Mouse (Mus musculus) neural tube, embryonic 13.5 days (tissue): ENCODE measurements at regions not wholly inside any gene's neighbourhood (a gene's known extent, or its start where the extent isn't known, plus 50 kb on each side); places are given as distances from the start of the nearest gene placed in this dataset.
"Not testable (repeated sequence)": the region's sequence is repeated elsewhere in the genome, so short reads cannot be mapped to it uniquely, and the experiment has no call there.

ENCODE experiments used
- ATAC-seq: fragments of 200-750 bp; cut with Nextera tagmentation; 2 replicates; pipeline ENCODE4 v1.8.0; 2017; ENCODE audit warnings: low read depth, mild to moderate bottlenecking, moderate TSS enrichment, moderate library complexity
- H3K27ac ChIP-seq: fragments of 300-500 bp; sonication (generic); replicated peaks from 2 replicates; pipeline ENCODE4 v1.5.1; 2015; ENCODE audit warnings: moderate library complexity, mild to moderate bottlenecking, inconsistent platforms
- H3K27me3 ChIP-seq: fragments of 300-500 bp; sonication (generic); 2 replicates; pipeline ENCODE4 v1.6.1; 2015; ENCODE audit warnings: mild to moderate bottlenecking, inconsistent platforms
- H3K36me3 ChIP-seq: fragments of 300-500 bp; sonication (generic); 2 replicates; pipeline ENCODE4 v1.6.1; 2015; ENCODE audit warnings: mild to moderate bottlenecking, inconsistent platforms
- H3K4me1 ChIP-seq: fragments of 300-500 bp; sonication (generic); replicated peaks from 2 replicates; pipeline ENCODE4 v1.6.1; 2015; ENCODE audit warnings: inconsistent platforms
- H3K4me2 ChIP-seq: fragments of 300-500 bp; sonication (generic); 2 replicates; pipeline ENCODE4 v1.6.1; 2015; ENCODE audit warnings: inconsistent platforms, mild to moderate bottlenecking, moderate library complexity
- H3K4me3 ChIP-seq: fragments of 300-500 bp; sonication (generic); 2 replicates; pipeline ENCODE4 v1.5.1; 2015; ENCODE audit warnings: mild to moderate bottlenecking, inconsistent platforms
- H3K9ac ChIP-seq: fragments of 300-500 bp; sonication (generic); 2 replicates; pipeline ENCODE4 v1.6.1; 2015; ENCODE audit warnings: moderate library complexity, mild to moderate bottlenecking, inconsistent platforms
- H3K9me3 ChIP-seq: fragments of 300-500 bp; sonication (generic); 2 replicates; pipeline ENCODE4 v1.6.1; 2016; ENCODE audit warnings: inconsistent platforms
- WGBS: fragments of 180-500 bp; shearing (Covaris S2); methylation state at CpG from one replicate; pipeline ENCODE4 v1.1.7; 2015; 5-methylcytosine and 5-hydroxymethylcytosine counted together

GRCm38 (mm10) chr8:20436956-20437355, 73.9 kb upstream of the Gm15319 start:
- WGBS, result 64% methylated on average over 4 of the region's 4 CpGs
- H3K4me3 ChIP-seq, ATAC-seq, H3K9ac ChIP-seq, H3K27me3 ChIP-seq, H3K9me3 ChIP-seq, H3K27ac ChIP-seq, H3K36me3 ChIP-seq, H3K4me1 ChIP-seq, H3K4me2 ChIP-seq: not testable (repeated sequence)

DNA sequence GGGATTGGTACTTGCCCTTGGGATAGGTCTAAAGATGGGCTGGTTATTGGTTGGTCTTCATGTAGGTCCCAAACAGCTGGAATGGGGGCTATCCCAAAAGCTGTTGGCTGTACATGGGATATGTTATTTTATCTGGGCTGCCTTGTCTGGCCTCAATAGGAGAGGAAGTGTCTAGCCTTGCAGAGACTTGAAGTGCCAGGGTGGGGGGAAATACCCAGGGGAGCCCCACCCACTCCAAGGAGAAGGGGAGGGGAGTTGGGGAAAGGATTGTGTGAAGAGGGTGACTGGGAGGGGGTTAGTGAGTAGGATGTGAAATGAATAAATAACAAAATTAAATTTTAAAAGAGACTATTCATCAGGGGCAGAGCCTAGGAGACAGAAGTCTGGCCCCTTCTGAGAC, 70.2 kb upstream of the Gm15319 start:
- not testable (repeated sequence) for H3K27ac ChIP-seq, H3K27me3 ChIP-seq, ATAC-seq, H3K4me1 ChIP-seq, H3K4me2 ChIP-seq, H3K4me3 ChIP-seq, H3K36me3 ChIP-seq, H3K9ac ChIP-seq, H3K9me3 ChIP-seq

- H3K9ac ChIP-seq, H3K9me3 ChIP-seq, ATAC-seq, H3K27ac ChIP-seq, H3K4me2 ChIP-seq, H3K27me3 ChIP-seq, H3K36me3 ChIP-seq, H3K4me1 ChIP-seq, H3K4me3 ChIP-seq: not testable (repeated sequence)
- 71% methylated on average over 4 of the region's 4 CpGs for WGBS
These were observed 66.5 kb upstream of the Gm15319 start for GRCm38 (mm10) chr8:20429469-20429868.

DNA sequence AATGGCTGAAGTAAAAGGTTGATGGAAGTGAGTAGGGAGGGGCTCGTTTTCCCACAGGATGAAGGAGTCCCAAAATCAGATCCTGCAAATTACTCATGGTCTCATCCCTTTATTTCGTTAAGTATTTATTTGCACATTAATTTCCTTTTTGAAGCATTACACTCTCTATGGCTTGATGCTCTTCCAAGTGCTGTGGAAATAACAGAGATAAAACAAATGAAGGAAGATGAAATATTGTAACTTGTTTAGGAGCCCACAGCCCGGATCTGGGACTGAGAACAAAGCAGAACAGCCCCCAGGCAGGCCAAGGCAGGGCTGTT, 61.9 kb upstream of the Gm15319 start:
- not testable (repeated sequence) for H3K9ac ChIP-seq, H3K27ac ChIP-seq, H3K36me3 ChIP-seq, H3K4me1 ChIP-seq, H3K9me3 ChIP-seq, ATAC-seq, H3K27me3 ChIP-seq
- Histone ChIP-seq H3K4me3 (peak overlapping the region; percentile 45), H3K4me2 (peak overlapping the region; percentile 25; the same call in 1 of the 2 replicates)
- 40% methylated on average over 3 of the region's 3 CpGs for WGBS

GRCm38 (mm10) chr8:20424104-20424902, 61.3 kb upstream of the Gm15319 start:
- Histone ChIP-seq H3K27ac (peak overlapping the region; percentile 52), H3K4me3 (peak overlapping the region; percentile 45), H3K9ac (peak overlapping the region; percentile 75), H3K4me2 (peak overlapping the region; percentile 39)
- H3K4me1 ChIP-seq, H3K36me3 ChIP-seq, H3K9me3 ChIP-seq, H3K27me3 ChIP-seq: not testable (repeated sequence)
- 4% methylated on average over 70 of the region's 72 CpGs for WGBS
- peak; percentile 100 for ATAC-seq

- H3K27me3 ChIP-seq, H3K36me3 ChIP-seq, H3K4me3 ChIP-seq, H3K4me1 ChIP-seq, H3K27ac ChIP-seq, H3K9ac ChIP-seq, H3K9me3 ChIP-seq, ATAC-seq, H3K4me2 ChIP-seq: not testable (repeated sequence)
These were observed 57.8 kb upstream of the Gm15319 start for GRCm38 (mm10) chr8:20420807-20421206.
